Mouse (Mus musculus) liver, embryonic 14.5 days (tissue): ENCODE measurements around the gene Cep295nl.

ENCODE experiments used
- CTCF ChIP-seq: IDR thresholded peaks from 2 replicates; pipeline ENCODE4 v1.5.1; 2016; ENCODE audit warnings: antibody characterized with exemption, low read depth, control low read depth
- EP300 ChIP-seq: IDR thresholded peaks from 2 replicates; pipeline ENCODE4 v1.6.1; 2016; ENCODE audit warnings: antibody characterized with exemption, low read depth

DNA sequence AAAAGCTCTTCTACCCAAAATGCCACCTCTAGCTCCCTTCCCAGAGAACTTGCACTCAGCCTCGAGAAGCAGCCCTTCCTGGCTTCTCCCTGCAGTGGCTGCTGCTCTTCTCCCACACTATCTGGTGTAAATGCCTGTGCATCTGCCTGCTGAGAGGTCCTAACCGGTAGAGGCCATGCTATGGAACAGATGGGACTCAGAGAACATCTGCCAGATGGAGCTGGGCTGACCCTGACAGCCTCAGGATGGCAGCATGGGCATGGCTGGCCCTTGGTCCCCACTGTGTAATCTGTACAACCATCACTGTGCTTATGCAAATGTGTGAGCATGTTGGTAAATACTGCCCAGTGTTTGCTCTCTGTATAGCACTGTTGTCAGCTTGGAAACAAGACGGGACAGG, 19.7 kb downstream of the Cep295nl start:
- no peak for TF ChIP-seq EP300
- no peak for TF ChIP-seq CTCF
